Mouse (Mus musculus) G1E (cell line): ENCODE measurements around the gene Mep1a. TPM values are rescaled to one million over a fixed set of nuclear protein-coding genes. Genes with fewer than 3 reads are reported as not detected.

Experiments used
- ATAC-seq: 2 replicates; pipeline ENCODE4 v1.8.0; 2016; ENCODE audit warnings: mild to moderate bottlenecking; ENCODE audit not compliant: insufficient number of reproducible peaks, poor library complexity, low FRiP score, severe bottlenecking; ENCODE audit errors: extremely low read depth
- DNase-seq: peaks from one replicate; pipeline ENCODE4 v3.0.0; 2012; ENCODE audit warnings: low spot score
- H3K27me3 ChIP-seq: 2 replicates; pipeline ENCODE4 v1.6.1; 2012; ENCODE audit warnings: mild to moderate bottlenecking, low read length, inconsistent platforms; ENCODE audit not compliant: insufficient read depth
- H3K36me3 ChIP-seq: replicated peaks from 2 replicates; pipeline ENCODE3; 2012; ENCODE audit warnings: mild to moderate bottlenecking, inconsistent platforms
- H3K4me1 ChIP-seq: 2 replicates; pipeline ENCODE4 v1.6.1; 2012; ENCODE audit warnings: low read depth, low read length, inconsistent platforms, mixed read lengths; ENCODE audit not compliant: insufficient read depth
- H3K4me3 ChIP-seq: 2 replicates; pipeline ENCODE4 v1.5.1; 2012; ENCODE audit warnings: low read depth, mild to moderate bottlenecking, inconsistent platforms, low read length, moderate library complexity, mixed read lengths
- H3K9me3 ChIP-seq: replicated peaks from 2 replicates; pipeline ENCODE4 v1.6.1; 2012; ENCODE audit warnings: inconsistent platforms
- CTCF ChIP-seq: IDR thresholded peaks from 2 replicates; pipeline ENCODE4 v1.5.1; 2012; ENCODE audit warnings: low read depth, low read length, inconsistent platforms, mixed read lengths
- GATA1 ChIP-seq: IDR thresholded peaks from 2 replicates; pipeline ENCODE4 v1.6.1; 2012; ENCODE audit warnings: borderline replicate concordance, low read length, inconsistent platforms, mixed read lengths
- GATA2 ChIP-seq: IDR thresholded peaks from 2 replicates; pipeline ENCODE4 v1.6.1; 2012; ENCODE audit warnings: low read depth, low read length, inconsistent platforms, borderline replicate concordance
- POLR2AphosphoS5 ChIP-seq: IDR thresholded peaks from 2 replicates; pipeline ENCODE4 v1.6.1; 2012; ENCODE audit warnings: low read depth, low read length, inconsistent platforms; ENCODE audit not compliant: insufficient replicate concordance
- TAL1 ChIP-seq: conservative IDR thresholded peaks from 2 replicates; pipeline ENCODE4 v1.6.1; 2012; ENCODE audit warnings: low read depth, low read length, inconsistent platforms, mixed read lengths
- polyA plus RNA-seq: library from polyadenylated mRNA; stranded (reverse); fragments of >175 nt; gene quantifications from 2 replicates; pipeline ENCODE4 v1.2.3, GENCODE M21; 2012
- total RNA-seq, 2 experiments: library from RNA; stranded (forward) in 1 of 2; stranded (reverse) in 1 of 2; fragments of 200-1000 nt in 1 of 2; fragments of >200 nt in 1 of 2; fragmentation: Nextera tagmentation in 1 of 2; gene quantifications; 2 replicates each; pipeline ENCODE4 v1.2.3; 2014 to 2017

Gene Mep1a
- total and polyA plus RNA-seq, 3 experiments = not detected

DNA sequence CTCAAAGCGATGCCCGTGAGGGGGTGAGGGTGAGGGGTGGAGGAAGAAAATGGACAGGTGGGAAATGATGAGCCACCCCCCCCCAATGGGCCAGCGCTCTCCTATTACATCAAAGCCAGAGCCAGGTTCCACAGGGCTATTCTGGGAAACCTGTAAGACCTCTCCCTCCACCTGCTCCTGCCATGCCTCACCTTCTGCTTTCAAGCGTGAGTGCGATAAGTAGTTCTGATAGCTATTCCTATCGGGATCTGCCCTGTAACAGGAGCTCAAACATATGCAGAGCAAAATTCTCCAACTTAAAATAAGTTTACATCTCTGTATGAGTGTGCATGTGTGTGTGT is 2.0 kb upstream of the Mep1a start:
- peaks cover 23% of the 10 kb centered on the region for H3K9me3 ChIP-seq
- H3K27me3 ChIP-seq = no peaks in the 10 kb centered on the region
- H3K36me3 ChIP-seq = no peaks in the 10 kb centered on the region
- no peak overlapping the region for H3K4me3 ChIP-seq
- DNase-seq (no peak), ATAC-seq (no peak)
- TF ChIP-seq GATA1 (no peak), GATA2 (no peak), TAL1 (no peak), POLR2AphosphoS5 (no peak), CTCF (no peak)
- no peaks in the 10 kb centered on the region for H3K4me1 ChIP-seq

DNA sequence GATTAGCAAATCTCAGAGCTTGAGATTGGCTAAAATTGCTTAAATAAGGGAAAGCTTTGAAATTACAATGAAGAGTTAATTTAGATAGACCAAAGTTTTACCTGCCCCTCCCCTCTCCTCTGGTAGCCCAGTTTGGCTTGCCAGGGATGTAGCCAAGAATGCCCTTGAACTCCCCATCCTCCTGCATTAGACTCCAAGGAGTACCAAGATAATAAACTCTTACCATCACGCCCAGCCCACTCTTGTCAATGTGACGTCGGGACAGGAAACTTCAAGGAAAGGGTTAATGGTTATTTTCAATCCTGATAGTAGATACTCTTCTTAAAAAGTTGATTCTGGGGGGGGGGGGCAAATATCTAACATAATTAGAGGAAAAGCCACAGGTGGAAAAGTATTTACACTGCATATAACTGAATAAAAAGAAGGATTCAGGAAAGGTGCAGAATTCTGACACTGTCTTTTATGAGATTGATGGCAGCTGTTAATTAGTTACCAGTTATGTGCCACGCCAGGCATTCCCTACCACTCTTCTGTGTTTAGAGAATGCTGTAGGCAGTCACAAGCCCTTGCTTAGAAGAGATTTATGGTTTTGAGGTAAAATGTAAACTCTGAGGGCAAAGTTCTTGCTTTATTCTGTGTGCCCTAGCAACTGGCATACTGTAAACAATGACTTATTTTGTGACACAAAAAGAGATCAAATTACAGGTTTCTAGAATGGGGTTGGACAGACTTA is 1.4 kb upstream of the Mep1a start:
- Histone ChIP-seq H3K4me3 (no peak overlapping the region), H3K4me1 (no peaks in the 10 kb centered on the region), H3K36me3 (no peaks in the 10 kb centered on the region), H3K9me3 (peaks cover 23% of the 10 kb centered on the region), H3K27me3 (no peaks in the 10 kb centered on the region)
- DNase-seq (no peak), ATAC-seq (no peak)
- TF ChIP-seq GATA1 (no peak), POLR2AphosphoS5 (no peak), CTCF (no peak), TAL1 (no peak), GATA2 (no peak)

DNA sequence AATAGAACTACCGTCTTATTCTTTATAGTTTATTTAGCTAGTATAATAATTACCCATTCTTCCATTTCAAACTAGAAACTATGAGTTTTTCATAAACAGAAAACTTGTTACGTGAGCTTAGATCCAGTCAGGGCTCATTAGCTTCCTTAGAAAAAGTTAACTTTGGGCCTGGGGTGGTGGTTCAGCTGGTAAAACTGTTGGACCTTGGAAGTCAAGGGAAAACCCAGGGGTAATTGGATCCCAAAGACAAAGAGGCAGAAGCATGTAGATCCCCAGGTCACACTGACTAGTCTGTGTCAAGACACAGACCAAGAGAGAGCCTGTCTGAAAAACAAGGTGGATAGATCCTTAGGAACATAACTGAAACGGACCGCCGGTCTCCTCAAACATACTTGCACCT is 981 bp downstream of the Mep1a start:
- DNase-seq (no peak), ATAC-seq (no peak)
- TF ChIP-seq POLR2AphosphoS5 (no peak), GATA1 (no peak), TAL1 (no peak), CTCF (no peak), GATA2 (no peak)
- Histone ChIP-seq H3K4me1 (no peaks in the 10 kb centered on the region), H3K9me3 (peaks cover 30% of the 10 kb centered on the region), H3K27me3 (no peaks in the 10 kb centered on the region), H3K36me3 (no peaks in the 10 kb centered on the region), H3K4me3 (no peak overlapping the region)

DNA sequence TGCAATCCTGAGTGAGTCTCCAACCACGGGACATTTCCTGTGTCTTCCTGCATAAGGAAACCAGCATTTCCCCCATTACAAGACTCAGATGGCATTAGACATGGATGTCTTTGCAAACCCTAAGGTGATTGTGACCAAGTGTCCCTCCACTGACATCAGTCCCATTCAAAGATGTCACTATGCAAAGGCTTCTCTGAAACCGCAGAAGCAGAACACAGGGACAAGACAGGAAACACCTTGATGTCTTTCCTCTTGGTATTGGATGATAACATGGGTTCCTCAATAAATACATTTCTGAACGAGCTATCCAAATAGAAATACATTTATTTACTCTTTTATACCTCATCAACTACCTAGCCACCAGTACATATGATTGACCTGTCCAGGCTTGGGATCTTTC is 1.4 kb downstream of the Mep1a start:
- Histone ChIP-seq H3K36me3 (no peaks in the 10 kb centered on the region), H3K4me1 (no peaks in the 10 kb centered on the region), H3K9me3 (peaks cover 31% of the 10 kb centered on the region), H3K27me3 (no peaks in the 10 kb centered on the region), H3K4me3 (no peak overlapping the region)
- ATAC-seq (no peak), DNase-seq (no peak)
- TF ChIP-seq GATA1 (no peak), POLR2AphosphoS5 (no peak), CTCF (no peak), TAL1 (no peak), GATA2 (no peak)

DNA sequence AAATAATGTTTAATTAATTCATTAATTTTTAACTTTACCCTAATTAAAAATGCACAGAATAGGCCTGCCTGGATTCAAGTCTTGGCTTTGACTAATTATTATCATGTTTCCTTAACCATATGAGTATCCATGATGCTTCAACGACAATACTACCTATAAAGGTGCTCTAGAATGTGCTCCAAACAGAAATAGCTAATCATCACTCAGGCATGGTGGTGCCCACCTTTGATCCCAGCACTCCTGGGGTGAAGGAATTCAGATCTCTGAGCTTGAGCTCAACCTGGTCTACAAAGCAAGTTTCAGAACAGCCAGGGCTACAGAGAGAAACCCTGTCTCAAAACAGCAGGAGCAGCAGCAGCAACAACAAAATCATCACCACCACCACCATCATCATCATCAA is 2.1 kb downstream of the Mep1a start:
- no peaks in the 10 kb centered on the region for H3K27me3 ChIP-seq
- no peaks in the 10 kb centered on the region for H3K36me3 ChIP-seq
- ATAC-seq (no peak), DNase-seq (no peak)
- no peak overlapping the region for H3K4me3 ChIP-seq
- H3K4me1 ChIP-seq = no peaks in the 10 kb centered on the region
- peaks cover 32% of the 10 kb centered on the region for H3K9me3 ChIP-seq
- TF ChIP-seq GATA2 (no peak), GATA1 (no peak), POLR2AphosphoS5 (no peak), TAL1 (no peak), CTCF (no peak)

DNA sequence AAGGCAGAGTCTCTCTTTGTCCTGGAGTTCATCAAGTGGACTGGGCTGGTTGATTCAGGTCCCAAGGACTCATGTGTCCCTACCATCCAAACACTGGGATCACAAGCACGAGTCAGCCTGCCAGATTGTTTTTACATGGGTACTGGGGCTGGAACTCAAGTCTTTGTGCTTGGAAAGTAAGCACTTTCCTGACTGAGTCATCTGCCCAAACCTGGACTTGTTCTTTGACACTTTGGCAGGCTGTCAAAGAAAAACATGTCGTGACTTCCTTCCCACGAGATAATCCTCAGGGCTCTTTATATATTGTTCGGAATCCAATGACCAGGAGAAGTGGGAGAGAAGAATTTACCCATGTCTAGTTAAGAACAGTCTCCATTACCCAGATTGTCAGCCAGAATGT is 5.1 kb downstream of the Mep1a start:
- H3K4me3 ChIP-seq = no peak overlapping the region
- no peaks in the 10 kb centered on the region for H3K36me3 ChIP-seq
- TF ChIP-seq GATA2 (no peak), POLR2AphosphoS5 (no peak), TAL1 (no peak), GATA1 (no peak), CTCF (no peak)
- peaks cover 40% of the 10 kb centered on the region for H3K9me3 ChIP-seq
- no peaks in the 10 kb centered on the region for H3K4me1 ChIP-seq
- ATAC-seq (no peak), DNase-seq (no peak)
- H3K27me3 ChIP-seq = no peaks in the 10 kb centered on the region
